Mouse (Mus musculus) ES-Bruce4 (cell line): ENCODE results near the gene Gabarapl1.

Experiments
- CTCF ChIP-seq: IDR thresholded peaks from one replicate; pipeline ENCODE4 v1.8.1; 2011; ENCODE audit warnings: low read depth, low read length
- POLR2A ChIP-seq: IDR thresholded peaks from one replicate; pipeline ENCODE4 v1.8.1; 2011; ENCODE audit warnings: low read length; ENCODE audit not compliant: insufficient read depth

DNA sequence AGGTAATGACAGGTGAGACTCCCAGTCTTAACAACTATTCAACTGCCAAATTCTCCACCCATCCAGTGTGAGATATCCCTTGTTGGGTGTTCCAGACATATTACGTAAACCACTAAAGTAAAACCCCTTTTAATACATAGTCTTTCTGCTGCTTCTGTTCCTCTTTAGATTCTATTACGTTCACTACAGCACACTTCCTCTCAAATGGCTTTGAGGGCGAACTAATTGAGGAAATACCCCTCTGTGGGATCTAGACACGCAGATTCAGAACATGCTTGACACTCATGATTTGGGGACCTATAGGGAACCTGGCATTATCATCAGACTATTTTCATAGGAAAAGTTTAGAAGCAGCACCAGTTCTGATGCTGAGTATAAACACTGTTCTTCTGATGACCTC, 38.0 kb upstream of the Gabarapl1 start:
- TF ChIP-seq CTCF (no peak), POLR2A (no peak)
